Mouse (Mus musculus): ENCODE measurements around the gene Wdr35. TPM values are rescaled to one million over a fixed set of nuclear protein-coding genes. Genes with fewer than 3 reads are reported as not detected.

Wdr35 gene
- polyA plus RNA-seq, 1 experiment from 2014 or later = 28.0 TPM

- no peaks in the 10 kb centered on the region for H3K4me1 ChIP-seq (replicated peaks; ENCODE audit: control insufficient read depth, insufficient read depth, low read length)
- no peak overlapping the region for H3K27ac ChIP-seq (ENCODE audit: low read depth, low read length)
- WGBS = 63% methylated on average over 4 of the region's 4 CpGs
- ATAC-seq (replicated peaks; ENCODE audit: low FRiP score) (no peak), DNase-seq (ENCODE audit: low spot score) (no peak)
- H3K9me3 ChIP-seq (ENCODE audit: control insufficient read depth, low read length) = no peaks in the 10 kb centered on the region
- H3K27me3 ChIP-seq (ENCODE audit: control insufficient read depth, insufficient read depth, low read length) = no peaks in the 10 kb centered on the region
- no peak overlapping the region for H3K9ac ChIP-seq (ENCODE audit: low read length)
- no peak overlapping the region for H3K4me3 ChIP-seq (ENCODE audit: low read depth, low read length)
- no peaks in the 10 kb centered on the region for H3K36me3 ChIP-seq (ENCODE audit: control insufficient read depth, insufficient read depth, low read length)
- H3K4me2 ChIP-seq (ENCODE audit: low read depth, low read length, severe bottlenecking) = no peak overlapping the region
Measured at GRCm38 (mm10) chr12:9071493-9071892, 97.8 kb downstream of the Wdr35 start.

DNA sequence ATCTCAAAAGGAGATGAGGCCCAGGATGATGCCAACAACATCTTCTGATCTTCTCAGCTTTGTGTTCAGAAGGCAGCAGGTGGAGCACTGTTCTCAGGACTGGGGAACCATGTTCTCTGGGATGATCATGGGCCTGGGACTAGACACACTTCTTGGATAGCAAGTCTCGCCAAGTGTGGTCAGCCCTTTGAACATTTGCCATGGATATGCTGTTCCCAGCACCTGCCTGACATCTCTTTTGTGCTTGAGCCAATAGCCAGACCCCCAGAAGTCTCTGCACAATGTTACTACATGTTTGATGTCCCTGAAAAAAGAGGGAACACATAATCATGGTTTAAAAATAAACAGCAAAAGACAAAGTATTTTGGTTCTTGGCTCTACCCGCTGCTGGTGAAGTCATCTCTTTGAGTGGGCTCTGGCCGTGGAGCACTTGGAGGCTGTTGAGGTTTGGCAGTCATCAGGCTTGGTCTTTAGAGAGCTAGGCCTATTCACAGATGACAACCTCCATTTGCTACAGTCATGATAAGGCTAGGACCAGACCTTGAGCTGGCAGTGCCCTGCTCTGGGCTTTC is 103.9 kb downstream of the Wdr35 start:
- Histone ChIP-seq H3K27me3 (ENCODE audit: control insufficient read depth, insufficient read depth, low read length) (no peaks in the 10 kb centered on the region), H3K4me1 (replicated peaks; ENCODE audit: control insufficient read depth, insufficient read depth, low read length) (no peaks in the 10 kb centered on the region), H3K4me3 (ENCODE audit: low read depth, low read length) (no peak overlapping the region), H3K27ac (ENCODE audit: low read depth, low read length) (no peak overlapping the region), H3K9me3 (ENCODE audit: control insufficient read depth, low read length) (no peaks in the 10 kb centered on the region), H3K36me3 (ENCODE audit: control insufficient read depth, insufficient read depth, low read length) (no peaks in the 10 kb centered on the region), H3K9ac (ENCODE audit: low read length) (no peak overlapping the region), H3K4me2 (ENCODE audit: low read depth, low read length, severe bottlenecking) (no peak overlapping the region)
- ATAC-seq (replicated peaks; ENCODE audit: low FRiP score) = no peak
- no peak for DNase-seq (ENCODE audit: low spot score)
- 88% methylated on average over 3 of the region's 3 CpGs for WGBS

Other genes starting within 250 kb of the Wdr35 start
- 86.8 and 90.0 TPM in 2 replicates for gene Sdc1, start 202.6 kb upstream of the Wdr35 start, polyA plus RNA-seq (2014; fragmentation: Nextera tagmentation; extraction: Ambion mirVana)
- 196 and 197 TPM in 2 replicates for gene Laptm4a, start 52.2 kb upstream of the Wdr35 start, polyA plus RNA-seq (2014; fragmentation: Nextera tagmentation; extraction: Ambion mirVana)
- gene Matn3, start 26.0 kb upstream of the Wdr35 start, polyA plus RNA-seq (2014; fragmentation: Nextera tagmentation; extraction: Ambion mirVana) = 1.8 and 2.0 TPM in 2 replicates
- 20.5 and 21.1 TPM in 2 replicates for gene Ttc32, start 56.1 kb downstream of the Wdr35 start, polyA plus RNA-seq (2014; fragmentation: Nextera tagmentation; extraction: Ambion mirVana)